Mouse (Mus musculus) cerebellum, postnatal 4 days (tissue): ENCODE measurements around the gene Tuba3b.

Source experiments
- DNase-seq, 2 experiments: peaks; one replicate each; pipeline ENCODE4 v3.0.0; 2022; ENCODE audit warnings: low spot score in 2 of 2, mixed read lengths in 1 of 2

The Tuba3b gene

GRCm38 (mm10) chr6:145607746-145608145, 7.8 kb upstream of the Tuba3b start:
- no peak for DNase-seq

DNA sequence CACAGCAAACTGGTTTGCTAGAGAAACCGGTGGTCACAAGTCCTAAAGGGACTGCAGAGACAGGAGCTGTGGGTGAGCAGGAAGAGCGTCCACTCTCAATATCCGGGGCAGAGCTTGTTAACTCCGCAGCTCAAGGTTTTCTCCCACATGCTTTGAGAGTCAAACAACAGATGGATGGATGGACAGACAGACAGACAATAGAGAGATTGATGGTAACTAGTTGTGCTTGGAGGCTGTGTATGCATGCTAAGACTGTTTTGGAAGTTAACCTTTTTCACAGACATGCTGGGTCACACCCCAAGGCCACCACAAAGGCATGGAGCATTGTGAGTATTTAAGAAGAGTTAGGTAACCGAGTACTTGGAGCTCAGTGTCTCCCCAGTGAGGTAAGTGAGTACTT, 6.9 kb upstream of the Tuba3b start:
- no peak for DNase-seq

- no peak for DNase-seq
Observed at GRCm38 (mm10) chr6:145610901-145611300, 4.7 kb upstream of the Tuba3b start.

- DNase-seq: no peak
Observed at GRCm38 (mm10) chr6:145612611-145613010, 2.9 kb upstream of the Tuba3b start.

DNA sequence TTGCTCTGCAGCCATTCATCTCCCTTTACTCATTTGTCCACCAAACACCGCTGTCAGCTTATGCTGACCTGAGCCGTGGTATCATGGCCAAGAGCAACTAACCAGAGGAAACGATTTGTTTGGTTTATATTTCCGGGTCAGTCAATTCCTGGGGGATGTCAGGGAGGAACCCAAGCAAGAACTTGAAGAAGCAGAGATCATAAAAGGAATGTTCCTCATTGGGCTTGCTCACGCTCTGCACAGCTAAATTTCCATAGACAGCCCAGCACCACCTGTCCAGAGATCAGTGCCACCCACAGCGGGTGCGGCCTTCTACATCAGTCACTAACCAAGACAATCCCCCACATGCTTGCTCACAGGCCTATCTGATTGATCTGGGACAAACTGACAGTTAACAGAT, 1.3 kb upstream of the Tuba3b start, which contains the start of gene Lmntd1:
Lmntd1 (minus strand) TSS at position 101 of the 400 bp plus-strand sequence.
- no peak for DNase-seq

GRCm38 (mm10) chr6:145616402-145617229, 1.1 kb downstream of the Tuba3b start:
- no peak for DNase-seq

- DNase-seq: no peak
Observed at GRCm38 (mm10) chr6:145623141-145623540, 7.6 kb downstream of the Tuba3b start.

GRCm38 (mm10) chr6:145630269-145630668, 14.7 kb downstream of the Tuba3b start:
- DNase-seq: no peak

DNA sequence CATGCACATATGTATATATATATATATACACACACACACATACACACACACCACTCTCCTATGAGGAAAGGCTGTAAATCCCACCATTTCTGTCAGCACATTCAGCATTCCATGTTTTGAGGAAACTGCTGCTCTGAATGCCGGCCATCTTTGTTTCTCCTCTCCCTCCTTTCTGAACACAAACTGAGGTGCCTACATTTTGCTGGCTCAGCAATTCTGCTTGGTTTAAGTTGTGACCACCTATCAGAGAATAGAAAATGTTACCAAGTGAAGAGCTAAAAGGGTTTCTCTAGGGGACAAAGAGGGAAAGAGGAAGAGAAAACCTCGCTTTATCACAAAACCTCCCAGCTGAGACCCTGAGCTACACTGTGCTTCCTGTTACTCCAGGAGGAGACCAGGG, 18.9 kb downstream of the Tuba3b start:
- DNase-seq: no peak

DNA sequence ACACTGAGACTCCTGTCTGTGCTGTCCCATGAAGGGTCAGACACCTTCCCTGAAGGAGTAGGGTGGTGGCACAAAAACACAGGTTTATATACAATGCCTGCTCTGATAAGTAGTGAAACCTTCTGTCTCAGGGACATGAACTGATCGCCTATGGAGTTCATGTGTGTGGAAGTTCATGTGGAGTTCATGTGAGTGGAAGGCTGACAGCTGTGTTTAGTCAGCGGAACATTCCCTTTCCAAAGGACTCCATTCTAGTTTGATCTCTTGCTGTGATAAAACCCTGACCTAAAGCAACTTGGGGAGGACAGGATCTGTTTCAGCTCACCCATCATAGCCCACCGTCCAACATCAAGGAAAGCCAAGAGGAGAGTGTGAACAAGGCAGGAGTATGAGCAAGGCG, 21.1 kb downstream of the Tuba3b start:
- no peak for DNase-seq

GRCm38 (mm10) chr6:145638248-145638647, 22.7 kb downstream of the Tuba3b start:
- DNase-seq: no peak

- no peak for DNase-seq
Observed at GRCm38 (mm10) chr6:145640971-145641506, 25.5 kb downstream of the Tuba3b start.

DNA sequence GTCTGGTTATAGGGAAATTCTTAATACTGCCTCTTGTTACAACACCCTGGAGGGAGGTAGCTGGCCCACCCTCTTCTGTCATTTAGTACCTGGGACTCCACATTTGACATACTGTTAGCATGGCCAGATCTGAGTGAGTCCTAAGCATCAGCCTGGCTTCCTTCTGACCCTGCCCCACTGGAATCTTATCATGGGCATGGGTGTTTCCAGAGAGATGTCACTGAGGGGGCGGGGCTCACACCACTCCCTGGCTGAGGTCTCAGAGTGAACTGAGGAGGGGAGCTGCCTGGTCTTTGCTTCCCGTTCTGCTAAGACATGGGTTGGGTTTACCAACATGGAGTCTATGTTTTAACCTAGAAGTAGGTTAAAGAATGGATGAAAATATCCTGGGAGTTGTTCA, 36.4 kb downstream of the Tuba3b start:
- DNase-seq: no peak

- DNase-seq: no peak
Observed at GRCm38 (mm10) chr6:145652986-145653385, 37.4 kb downstream of the Tuba3b start.

GRCm38 (mm10) chr6:145653626-145654025, 38.1 kb downstream of the Tuba3b start:
- DNase-seq: no peak

- no peak for DNase-seq
Observed at GRCm38 (mm10) chr6:145654062-145654836, 38.7 kb downstream of the Tuba3b start.

DNA sequence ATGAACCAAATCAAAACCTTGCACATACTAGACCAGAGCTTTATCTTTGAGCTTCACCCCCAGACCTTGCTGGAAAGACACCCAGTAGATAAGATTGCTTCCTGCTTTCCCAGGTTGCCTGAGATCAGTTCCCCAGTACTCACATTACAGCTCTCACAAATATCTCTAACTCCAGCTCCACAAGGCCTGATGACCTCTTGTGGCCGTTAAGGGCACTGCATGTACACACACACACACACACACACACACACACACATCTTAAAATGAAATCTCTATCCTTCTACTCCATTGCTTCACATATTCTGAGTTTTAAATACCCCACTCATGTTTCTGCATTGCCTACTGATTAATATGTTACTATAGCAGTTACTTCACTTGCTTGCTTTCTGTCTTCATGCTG, 40.1 kb downstream of the Tuba3b start:
- DNase-seq: no peak

GRCm38 (mm10) chr6:145656740-145657591, 41.4 kb downstream of the Tuba3b start:
- no peak for DNase-seq

DNA sequence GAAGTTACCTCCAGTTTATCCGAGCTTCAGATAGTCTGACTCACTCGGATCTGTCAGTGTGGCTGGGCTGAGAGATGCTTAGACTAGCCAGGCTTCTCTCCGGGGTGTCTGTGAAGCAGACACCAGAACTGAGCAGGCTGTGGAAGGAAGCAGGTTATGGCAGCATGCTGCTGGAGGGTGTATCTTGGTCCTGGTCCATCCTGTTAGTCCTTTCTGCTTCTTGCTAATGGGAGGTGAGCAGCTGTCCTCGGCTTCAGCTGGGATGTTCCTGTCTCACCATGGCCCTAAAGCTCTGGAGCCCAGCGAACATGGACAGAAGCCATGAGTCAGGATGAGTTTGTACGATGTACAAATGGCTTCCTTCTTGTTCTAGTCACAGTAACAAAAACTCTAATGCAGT, 43.6 kb downstream of the Tuba3b start:
- DNase-seq: no peak

DNA sequence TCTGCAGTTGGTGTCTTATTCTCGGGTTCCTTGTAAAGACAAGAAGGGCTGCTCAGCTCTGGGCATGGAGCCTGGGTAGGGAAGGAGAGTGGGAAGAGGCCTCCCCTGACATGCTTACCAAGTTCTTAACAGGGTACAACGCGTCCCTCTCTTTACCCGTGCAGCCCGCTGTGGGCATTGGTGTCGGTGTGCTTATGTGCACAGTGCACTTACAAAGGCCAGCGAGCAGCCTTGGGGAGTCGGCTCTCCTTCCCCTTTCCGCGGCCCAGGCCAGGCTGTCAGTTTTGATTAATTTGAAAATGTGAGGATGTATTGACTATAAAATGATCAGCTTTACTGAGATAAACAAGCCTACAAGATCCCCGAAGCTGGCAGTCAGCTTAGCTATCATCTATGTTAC, 45.4 kb downstream of the Tuba3b start:
- DNase-seq: no peak

- no peak for DNase-seq
Observed at GRCm38 (mm10) chr6:145664208-145664607, 48.7 kb downstream of the Tuba3b start.

DNA sequence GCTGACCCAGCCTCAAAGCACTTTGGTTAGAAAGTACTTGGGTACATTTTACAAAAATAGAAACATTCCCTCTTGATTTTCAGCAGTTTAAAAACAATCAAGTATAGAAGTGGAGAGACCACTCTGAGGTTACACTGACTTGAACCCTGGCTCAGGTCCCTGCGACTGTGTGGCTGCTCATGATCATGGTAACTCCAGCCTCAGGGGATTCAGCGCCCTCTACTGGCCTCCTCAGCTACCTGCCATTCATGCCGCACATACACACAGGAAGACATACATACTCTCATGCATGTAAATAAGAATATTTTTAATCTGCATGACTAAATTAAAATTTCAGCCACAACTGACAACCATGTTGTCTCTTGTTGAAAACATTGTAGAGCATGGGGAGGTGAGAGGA, 50.2 kb downstream of the Tuba3b start:
- no peak for DNase-seq
